Mouse (Mus musculus) intestine, postnatal 0 days (tissue): ENCODE data around the gene Rchy1. TPM values are rescaled to one million over a fixed set of nuclear protein-coding genes. Genes with fewer than 3 reads are reported as not detected.

Experiments used
- ATAC-seq: fragments of 200-750 bp; cut with Nextera tagmentation; 2 replicates; pipeline ENCODE4 v1.8.0; 2017; ENCODE audit warnings: mild to moderate bottlenecking, moderate TSS enrichment, moderate library complexity
- H3K27ac ChIP-seq: fragments of 300-500 bp; sonication (generic); 2 replicates; pipeline ENCODE4 v1.5.1; 2014; ENCODE audit warnings: mild to moderate bottlenecking, low read depth, low read length, moderate library complexity
- H3K27me3 ChIP-seq: fragments of 300-500 bp; sonication (generic); replicated peaks from 2 replicates; pipeline ENCODE4 v1.6.1; 2014; ENCODE audit warnings: low read length, mixed read lengths; ENCODE audit not compliant: control insufficient read depth, insufficient read depth
- H3K36me3 ChIP-seq: fragments of 300-500 bp; sonication (generic); 2 replicates; pipeline ENCODE4 v1.6.1; 2014; ENCODE audit warnings: mild to moderate bottlenecking, moderate library complexity; ENCODE audit not compliant: control insufficient read depth, insufficient read depth
- H3K4me1 ChIP-seq: fragments of 300-500 bp; sonication (generic); replicated peaks from 2 replicates; pipeline ENCODE4 v1.6.1; 2014; ENCODE audit warnings: antibody characterized with exemption, low read length, mixed read lengths; ENCODE audit not compliant: control insufficient read depth, insufficient read depth
- H3K4me2 ChIP-seq: fragments of 300-500 bp; sonication (generic); replicated peaks from 2 replicates; pipeline ENCODE4 v1.6.1; 2014; ENCODE audit warnings: low read depth, mild to moderate bottlenecking, moderate library complexity
- H3K4me3 ChIP-seq: fragments of 300-500 bp; sonication (generic); 2 replicates; pipeline ENCODE4 v1.5.1; 2014; ENCODE audit warnings: low read depth, low read length
- H3K9ac ChIP-seq: fragments of 300-500 bp; sonication (generic); 2 replicates; pipeline ENCODE4 v1.6.1; 2014; ENCODE audit warnings: mild to moderate bottlenecking, low read depth, low read length
- H3K9me3 ChIP-seq: fragments of 300-500 bp; sonication (generic); 2 replicates; pipeline ENCODE4 v1.6.1; 2016; ENCODE audit warnings: mixed run types; ENCODE audit not compliant: control insufficient read depth
- CTCF ChIP-seq: sonication (generic); IDR thresholded peaks from 2 replicates; pipeline ENCODE4 v1.5.1; 2016; ENCODE audit warnings: low read depth, mild to moderate bottlenecking, control low read depth, antibody characterized with exemption, moderate library complexity
- WGBS: fragments of 180-500 bp; shearing (Covaris S2); extraction: QIAGEN DNeasy Blood & Tissue Kit; methylation state at CpG from one replicate; pipeline ENCODE4 v1.1.7; 2014; 5-methylcytosine and 5-hydroxymethylcytosine counted together
- polyA plus RNA-seq: library from polyadenylated mRNA; unstranded; fragments of >200 nt; fragmentation: Nextera tagmentation; extraction: Ambion mirVana; gene quantifications from 2 replicates; pipeline ENCODE4 v1.2.1, GENCODE M21; 2015

The Rchy1 gene
- polyA plus RNA-seq, 1 experiment from 2014 or later, result 63.7 TPM

GRCm38 (mm10) chr5:91911384-91912106 is 51.3 kb downstream of the Rchy1 start:
- H3K27ac ChIP-seq, result no peak overlapping the region
- no peaks in the 10 kb centered on the region for H3K4me1 ChIP-seq
- no peaks in the 10 kb centered on the region for H3K27me3 ChIP-seq
- no peak for TF ChIP-seq CTCF
- 75% methylated on average over 13 of the region's 13 CpGs for WGBS
- no peak overlapping the region for H3K4me3 ChIP-seq
- no peak for ATAC-seq
- no peaks in the 10 kb centered on the region for H3K9me3 ChIP-seq
- H3K4me2 ChIP-seq, result no peak overlapping the region
- no peak overlapping the region for H3K9ac ChIP-seq
- no peaks in the 10 kb centered on the region for H3K36me3 ChIP-seq

DNA sequence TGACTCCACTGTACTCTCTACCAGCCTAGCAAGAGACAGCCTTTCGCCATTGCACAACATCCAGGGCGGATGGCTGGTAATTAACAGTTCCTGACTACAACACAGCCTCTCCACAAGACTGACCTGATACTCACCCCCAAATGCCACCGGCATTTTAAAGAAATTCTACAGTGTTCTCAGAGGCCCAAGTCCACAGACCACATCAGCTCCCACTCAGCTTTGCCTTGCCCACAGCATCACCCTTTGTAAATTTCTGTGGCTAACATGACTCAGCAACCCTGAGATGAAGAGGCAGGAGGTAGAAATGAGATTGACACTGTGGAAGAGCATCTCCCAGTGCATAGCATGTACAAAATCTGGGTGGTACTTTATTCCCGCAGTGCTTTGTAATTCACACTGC is 52.3 kb downstream of the Rchy1 start:
- 91% methylated on average over 4 of the region's 4 CpGs for WGBS
- TF ChIP-seq CTCF, result no peak
- Histone ChIP-seq H3K4me1 (no peaks in the 10 kb centered on the region), H3K4me2 (no peak overlapping the region), H3K27ac (no peak overlapping the region), H3K9ac (no peak overlapping the region), H3K36me3 (no peaks in the 10 kb centered on the region), H3K4me3 (no peak overlapping the region), H3K9me3 (no peaks in the 10 kb centered on the region), H3K27me3 (no peaks in the 10 kb centered on the region)
- no peak for ATAC-seq

DNA sequence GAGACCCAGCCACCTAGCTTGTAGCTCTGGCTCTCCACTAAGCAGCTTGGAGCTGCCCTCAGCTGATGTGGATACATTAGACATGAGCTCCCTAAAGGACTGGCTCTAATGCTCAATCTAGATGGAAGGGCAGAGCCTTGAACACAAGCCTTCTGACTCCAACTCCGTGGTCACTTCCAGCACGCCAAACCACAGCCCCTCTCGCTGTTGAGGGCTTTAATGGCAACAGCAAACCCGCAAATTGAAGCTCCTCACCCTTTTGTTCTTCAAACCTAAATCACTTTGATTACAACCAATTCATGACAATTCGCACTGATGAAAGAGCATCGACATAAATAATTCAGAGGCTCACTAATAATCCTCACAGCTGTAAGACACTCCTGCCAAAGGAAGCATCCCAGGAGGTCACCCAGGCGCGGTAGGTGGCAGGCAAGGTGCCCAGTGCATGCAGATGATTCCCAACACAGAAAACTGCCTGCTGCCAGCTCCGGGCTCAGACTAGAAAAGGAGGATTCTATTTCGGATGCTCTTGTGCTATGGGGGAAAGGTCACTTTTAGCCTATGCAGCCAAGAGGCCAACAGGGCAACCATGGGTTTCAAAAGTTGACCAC is 53.8 kb downstream of the Rchy1 start:
- Histone ChIP-seq H3K4me3 (no peak overlapping the region), H3K27ac (no peak overlapping the region), H3K9me3 (no peaks in the 10 kb centered on the region), H3K9ac (no peak overlapping the region), H3K36me3 (no peaks in the 10 kb centered on the region), H3K4me2 (no peak overlapping the region), H3K4me1 (no peaks in the 10 kb centered on the region), H3K27me3 (no peaks in the 10 kb centered on the region)
- WGBS, result 73% methylated on average over 10 of the region's 10 CpGs
- TF ChIP-seq CTCF, result no peak
- ATAC-seq, result no peak

Other genes starting within 250 kb of the Rchy1 start
- gene Odaph, start 24.4 kb upstream of the Rchy1 start, polyA plus RNA-seq, result not detected in 2 replicates
- gene Cdkl2, start 80.8 kb upstream of the Rchy1 start, polyA plus RNA-seq, result 3.2 and 3.3 TPM in 2 replicates
- gene G3bp2, start 120.7 kb upstream of the Rchy1 start, polyA plus RNA-seq, result 121 and 132 TPM in 2 replicates
- gene Uso1, start 174.9 kb upstream of the Rchy1 start, polyA plus RNA-seq, result 61.5 and 68.8 TPM in 2 replicates